Mouse (Mus musculus) CD4-positive, CD25-positive, alpha-beta regulatory T cell, adult 4 months (primary cell): Measurements from ENCODE around the gene Timm8a2. TPM values are rescaled to one million over a fixed set of nuclear protein-coding genes. Genes with fewer than 3 reads are reported as not detected.

ENCODE experiments used
- ATAC-seq: one replicate; pipeline ENCODE4 v1.8.0; 2017
- polyA plus RNA-seq, 2 experiments: library from polyadenylated mRNA; unstranded; fragments of 100-300 nt; shearing (Covaris generic); gene quantifications; one replicate each; pipeline ENCODE4 v1.2.1; 2017

Timm8a2 gene
- not detected for polyA plus RNA-seq

- no peak for ATAC-seq
These were observed at the start of gene Timm8a2 for GRCm38 (mm10) chr14:122034451-122034850. TSS of gene Timm8a2 (plus strand) at chr14:122034674.

GRCm38 (mm10) chr14:121985477-121985876, 49.0 kb upstream of the Timm8a2 start:
- no peak for ATAC-seq

DNA sequence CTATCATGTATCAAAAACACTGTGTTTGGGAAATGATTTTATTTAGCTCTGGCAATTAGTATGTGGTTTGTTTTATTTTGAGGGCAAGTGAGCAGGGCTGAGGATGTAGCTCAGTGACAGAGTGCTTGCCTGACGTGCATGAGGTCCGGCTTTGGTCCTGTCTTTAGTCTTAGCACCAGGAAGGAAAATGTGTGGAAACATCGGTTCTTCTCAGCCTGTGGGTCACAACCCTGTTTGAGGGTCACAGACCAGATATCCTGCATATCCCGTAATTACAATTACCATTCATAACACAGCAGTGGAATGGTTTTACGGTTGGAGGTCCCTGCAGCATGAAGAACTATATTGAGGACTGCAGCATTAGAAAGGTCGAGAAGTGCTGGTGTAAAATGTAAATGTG, 48.4 kb upstream of the Timm8a2 start:
- ATAC-seq, result no peak

- ATAC-seq, result no peak
These were observed 47.2 kb upstream of the Timm8a2 start for GRCm38 (mm10) chr14:121987287-121987686.

GRCm38 (mm10) chr14:121987691-121988090, 46.8 kb upstream of the Timm8a2 start:
- ATAC-seq, result no peak

DNA sequence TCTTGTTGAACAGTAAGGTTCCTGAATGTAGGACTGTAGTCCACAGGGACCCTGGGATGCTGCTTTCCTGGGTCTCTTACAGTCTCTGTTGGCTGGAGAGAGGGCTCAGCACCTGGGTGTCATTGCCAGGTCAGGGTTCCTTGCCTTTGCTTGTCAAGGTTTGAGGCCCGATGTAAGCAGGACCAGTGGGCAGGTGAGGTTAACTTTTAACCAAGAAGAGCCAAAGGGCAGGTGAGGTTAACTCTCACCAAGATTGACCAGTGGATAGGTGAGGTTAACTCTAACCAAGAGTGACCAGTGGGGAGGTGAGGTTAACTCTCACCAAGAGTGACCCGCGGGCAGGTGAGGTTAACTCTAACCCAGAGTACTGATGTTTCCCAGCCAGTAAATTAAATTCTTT, 45.1 kb upstream of the Timm8a2 start:
- no peak for ATAC-seq

DNA sequence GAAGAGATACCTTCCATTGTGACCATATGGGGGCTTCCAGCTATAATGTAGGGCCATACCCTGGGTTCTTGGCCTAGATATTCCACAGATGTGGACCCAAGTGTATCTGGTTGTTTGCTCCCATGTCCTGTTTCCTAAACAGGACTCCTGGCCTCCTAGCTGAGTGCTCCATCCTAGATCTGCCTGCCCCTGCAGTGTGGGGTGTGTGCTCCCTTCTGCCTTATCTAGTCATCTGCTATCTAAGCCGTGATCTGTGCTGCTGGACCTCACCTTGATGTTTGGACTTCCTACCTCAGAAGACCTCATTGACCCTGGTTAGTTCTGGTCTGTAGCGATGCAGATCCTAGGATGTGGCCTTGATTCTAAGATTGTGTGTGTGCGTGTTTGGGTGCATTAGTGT, 44.6 kb upstream of the Timm8a2 start:
- ATAC-seq, result no peak

DNA sequence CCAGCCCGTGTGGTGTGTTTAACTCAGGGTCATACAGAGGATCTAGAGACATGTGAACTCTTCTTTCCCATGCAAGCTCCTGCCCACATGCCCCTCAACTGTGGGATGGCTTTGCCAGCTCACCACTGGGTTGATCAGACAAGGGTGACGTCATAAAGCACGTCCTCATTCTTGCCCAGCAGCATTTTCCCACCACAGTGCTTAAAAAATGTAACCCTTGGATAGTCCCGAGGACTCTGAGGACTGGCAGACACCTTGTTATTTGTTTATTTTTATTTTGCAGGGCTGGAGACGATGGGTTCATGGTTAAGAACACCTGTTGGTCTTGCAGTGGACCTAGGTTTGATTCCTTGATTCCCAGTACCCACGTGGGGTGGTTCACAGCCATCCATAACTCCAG, 43.6 kb upstream of the Timm8a2 start:
- no peak for ATAC-seq

DNA sequence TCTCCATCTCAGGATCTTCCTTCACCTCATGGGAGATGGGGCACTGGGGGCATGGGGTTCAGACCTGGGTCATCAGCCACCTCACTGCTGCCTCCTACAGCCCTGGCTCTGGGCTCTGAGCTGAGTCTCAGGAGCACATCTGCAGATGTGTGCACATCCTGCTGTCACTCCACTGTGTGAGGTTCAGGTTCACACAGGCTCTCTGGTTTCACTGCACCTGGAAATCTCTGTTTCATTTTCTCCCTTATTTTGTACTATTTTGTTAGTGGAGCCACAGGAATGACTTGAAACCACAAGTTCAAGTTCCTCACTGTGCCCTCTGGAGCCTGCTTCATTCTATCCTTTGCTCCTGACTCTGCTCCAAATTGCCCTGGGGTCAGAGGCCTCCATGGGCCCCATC, 42.6 kb upstream of the Timm8a2 start:
- ATAC-seq, result peak; percentile 48

DNA sequence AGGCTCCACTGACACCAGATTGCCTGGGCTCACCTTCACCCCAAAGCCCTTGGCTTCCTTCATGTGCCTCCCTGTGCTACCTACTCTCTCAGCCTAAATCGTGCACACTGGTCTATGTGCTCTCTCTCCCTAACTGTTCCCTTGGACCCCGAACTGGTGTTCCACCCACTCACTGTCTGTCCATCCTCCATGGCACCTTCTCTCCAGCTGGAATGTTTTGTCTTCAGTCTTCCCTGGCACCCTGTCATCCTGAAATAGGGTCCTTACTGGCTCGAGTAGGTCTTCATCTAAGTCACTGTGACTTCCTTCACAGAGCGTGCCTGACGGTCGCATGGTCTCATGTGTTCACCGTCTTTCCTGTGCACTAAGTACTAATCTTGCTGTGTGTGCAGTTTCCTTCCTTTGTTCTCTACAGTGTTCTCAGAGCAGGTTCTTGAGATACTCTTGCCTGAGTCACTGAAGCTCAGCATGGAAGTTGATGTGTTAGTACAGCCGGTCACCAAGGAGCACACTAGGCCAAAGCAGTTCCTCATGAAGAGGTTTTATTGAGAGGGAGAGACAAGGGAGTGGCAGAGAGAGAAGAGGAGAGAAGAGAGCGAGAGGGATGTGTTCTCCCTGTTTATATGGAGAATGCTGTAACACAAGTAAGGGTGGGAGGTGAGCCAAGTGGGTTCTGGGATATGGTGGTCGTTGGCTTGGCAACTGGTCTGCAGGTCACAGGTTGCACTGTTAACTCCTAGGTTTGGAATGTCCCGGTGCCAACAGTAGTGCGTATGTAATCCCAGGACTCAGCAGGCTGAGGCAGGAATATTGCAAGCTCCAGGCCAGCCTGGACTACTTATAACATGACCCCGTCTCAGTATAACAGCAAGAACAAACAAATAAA, 41.8 kb upstream of the Timm8a2 start:
- peak; percentile 81 for ATAC-seq

DNA sequence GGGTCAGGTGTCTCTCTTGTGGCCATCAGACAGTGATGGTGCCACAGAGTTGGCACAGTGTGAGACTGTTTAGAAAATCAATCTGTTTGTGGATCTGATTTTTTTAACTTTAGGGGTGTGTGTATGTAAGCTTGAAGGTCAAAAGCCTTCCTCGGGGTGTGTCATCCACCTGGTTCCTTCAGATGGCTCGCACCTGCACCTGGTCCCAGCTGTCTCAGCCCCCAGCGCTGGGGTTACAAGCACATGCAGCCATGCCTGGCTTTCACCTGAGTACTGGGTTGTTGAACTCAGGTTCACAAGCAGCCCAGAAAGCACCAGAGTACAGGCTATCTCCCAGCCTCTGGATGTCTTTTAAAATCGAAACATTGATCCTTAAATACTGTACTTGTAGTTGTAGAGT, 40.9 kb upstream of the Timm8a2 start:
- no peak for ATAC-seq

GRCm38 (mm10) chr14:121994171-121994700, 40.2 kb upstream of the Timm8a2 start:
- ATAC-seq, result peak; percentile 24

DNA sequence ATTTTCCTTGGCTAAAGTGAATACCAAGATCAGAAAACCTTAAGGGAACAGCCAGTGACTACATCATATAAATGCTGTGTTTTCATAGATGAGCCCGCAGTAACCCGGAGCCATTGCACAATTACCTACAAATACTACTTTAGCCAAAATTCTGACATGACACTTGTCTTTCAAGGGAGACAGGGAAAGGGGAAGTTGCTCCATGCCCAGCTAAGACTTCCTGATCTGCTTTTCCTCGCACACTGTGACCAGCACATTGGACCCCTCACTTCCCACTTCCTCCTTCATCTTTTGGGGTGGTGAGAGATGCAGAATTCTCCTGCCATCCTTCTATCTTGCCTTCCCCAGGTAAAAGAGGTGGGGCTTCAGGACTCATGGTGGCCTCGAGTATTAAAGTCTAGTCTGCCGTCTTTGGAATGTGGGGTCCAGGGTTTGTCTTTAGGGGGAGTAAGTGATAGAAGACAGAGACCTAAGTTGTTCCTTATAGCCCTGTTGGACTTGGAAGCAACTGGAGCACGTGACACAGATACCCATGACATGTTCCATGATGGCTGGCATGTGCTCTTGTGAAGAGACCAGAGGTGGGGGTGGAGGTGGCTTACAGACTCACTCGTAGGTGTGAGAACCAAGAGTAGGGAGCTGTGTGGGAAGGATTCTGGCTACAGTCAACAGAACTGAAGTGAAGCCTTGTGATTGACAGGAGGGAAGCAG, 39.5 kb upstream of the Timm8a2 start:
- ATAC-seq, result no peak

GRCm38 (mm10) chr14:121995557-121995870, 39.0 kb upstream of the Timm8a2 start:
- ATAC-seq, result peak; percentile 7

DNA sequence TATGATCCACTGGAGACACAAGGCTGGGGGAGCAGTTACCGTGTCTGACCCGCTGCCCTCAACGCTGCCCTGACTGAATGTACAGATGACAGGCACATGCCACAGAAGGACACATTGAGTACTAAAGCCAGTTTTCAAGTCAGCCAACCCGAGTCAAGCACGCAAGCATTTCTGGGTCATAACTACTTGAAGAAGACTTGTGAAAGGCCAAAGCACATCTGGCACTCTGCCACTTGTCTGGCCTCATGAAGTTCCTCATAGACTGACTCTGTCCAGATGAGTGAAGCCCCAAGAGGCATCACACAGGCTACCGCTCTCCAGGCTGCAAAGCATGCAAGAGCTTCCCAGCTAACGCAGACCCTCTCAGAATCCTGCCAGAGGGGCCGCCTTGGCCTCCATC, 37.7 kb upstream of the Timm8a2 start:
- no peak for ATAC-seq

DNA sequence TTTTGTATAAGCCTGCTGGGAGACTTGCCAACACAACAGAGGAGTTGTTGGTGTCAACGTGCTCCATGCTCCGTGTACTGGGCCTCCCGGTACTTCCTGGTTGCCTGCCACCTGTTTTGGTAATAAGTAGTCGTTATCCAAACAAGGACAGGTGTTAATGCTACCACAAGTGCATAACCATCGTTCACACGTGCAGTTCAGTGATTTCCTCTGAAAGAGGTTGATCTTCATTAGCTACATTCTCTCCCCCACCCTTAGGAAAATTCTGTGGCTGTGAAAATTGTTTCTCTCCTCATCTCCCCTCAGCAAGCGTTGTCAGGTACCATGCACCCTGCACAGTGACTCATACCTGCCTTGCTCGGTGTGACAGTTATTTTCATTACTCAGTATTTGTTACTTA, 35.0 kb upstream of the Timm8a2 start:
- ATAC-seq, result peak; percentile 27

- ATAC-seq, result peak; percentile 69
These were observed 33.9 kb upstream of the Timm8a2 start for GRCm38 (mm10) chr14:122000346-122001105.

- peak; percentile 13 for ATAC-seq
These were observed 32.2 kb upstream of the Timm8a2 start for GRCm38 (mm10) chr14:122002224-122002623.

DNA sequence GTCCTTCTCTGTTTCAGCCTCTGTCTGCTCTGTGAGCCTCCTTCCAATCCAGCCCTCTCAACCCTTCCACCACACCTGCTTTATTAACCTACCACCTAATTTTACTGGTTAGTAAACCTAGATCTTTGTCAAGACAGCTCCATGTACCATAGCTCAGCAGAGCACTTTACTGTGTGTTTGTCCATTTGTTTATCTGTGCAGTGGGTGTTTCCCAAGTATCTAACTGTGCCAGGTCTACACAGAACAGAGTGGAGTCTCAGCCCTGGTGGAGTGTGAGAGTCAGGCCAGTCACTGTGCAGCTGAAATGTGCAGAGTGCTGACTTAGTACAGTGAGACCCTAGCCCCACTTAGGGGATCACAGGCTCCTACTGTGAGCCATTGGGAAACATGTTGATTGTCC, 30.7 kb upstream of the Timm8a2 start:
- no peak for ATAC-seq

GRCm38 (mm10) chr14:122008261-122008660, 26.2 kb upstream of the Timm8a2 start:
- ATAC-seq, result no peak

DNA sequence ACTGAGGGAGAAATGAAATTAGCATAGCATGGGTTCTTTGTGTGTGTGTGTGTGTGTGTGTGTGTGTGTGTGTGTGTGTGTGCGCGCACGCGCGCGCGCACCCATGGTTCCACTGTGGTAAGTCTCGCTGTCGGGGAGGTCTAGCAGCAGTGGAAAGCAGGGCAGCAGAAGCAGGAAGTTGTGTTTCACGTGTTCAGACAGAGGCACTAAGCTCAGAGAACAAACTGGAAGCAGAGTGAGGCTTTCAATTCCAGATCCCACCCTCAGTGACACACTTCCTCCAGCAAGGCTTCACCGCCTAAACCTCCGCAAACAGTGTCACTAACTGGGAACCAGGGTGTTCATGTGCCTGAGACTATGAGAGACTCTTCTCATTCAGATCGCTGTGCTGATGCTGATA, 25.0 kb upstream of the Timm8a2 start:
- ATAC-seq, result peak; percentile 92

- no peak for ATAC-seq
These were observed 24.2 kb upstream of the Timm8a2 start for GRCm38 (mm10) chr14:122010301-122010700.

- ATAC-seq, result peak; percentile 44
These were observed 22.7 kb upstream of the Timm8a2 start for GRCm38 (mm10) chr14:122011768-122012167.
